Mouse (Mus musculus) layer of hippocampus, postnatal 10 days (tissue): ENCODE data around the gene 1700029I15Rik. TPM values are rescaled to one million over a fixed set of nuclear protein-coding genes. Genes with fewer than 3 reads are reported as not detected.

Experiments used
- DNase-seq, 2 experiments: peaks; one replicate each; pipeline ENCODE4 v3.0.0; 2021; ENCODE audit warnings: low spot score in 2 of 2
- microRNA-seq, 2 experiments: library from miRNA; unstranded; fragments of <30 nt; microRNA quantifications; one replicate each; pipeline ENCODE4 v1.2.0; 2021
- total RNA-seq, 2 experiments: library from RNA; stranded (reverse); gene quantifications; 2 replicates each; pipeline ENCODE4 v1.2.3; 2021

1700029I15Rik gene
- total RNA-seq, 2 experiments from 2014 or later = 5.1 to 5.7 TPM

GRCm38 (mm10) chr2:92425366-92425765 is 43.0 kb downstream of the 1700029I15Rik start:
- DNase-seq = no peak

- DNase-seq = no peak
Observed at GRCm38 (mm10) chr2:92426426-92426825, 44.1 kb downstream of the 1700029I15Rik start.

- DNase-seq = peak; percentile 56 to 62
Observed at GRCm38 (mm10) chr2:92427882-92428281, 45.5 kb downstream of the 1700029I15Rik start.

- DNase-seq = no peak
Observed at GRCm38 (mm10) chr2:92430089-92430488, 47.8 kb downstream of the 1700029I15Rik start.

DNA sequence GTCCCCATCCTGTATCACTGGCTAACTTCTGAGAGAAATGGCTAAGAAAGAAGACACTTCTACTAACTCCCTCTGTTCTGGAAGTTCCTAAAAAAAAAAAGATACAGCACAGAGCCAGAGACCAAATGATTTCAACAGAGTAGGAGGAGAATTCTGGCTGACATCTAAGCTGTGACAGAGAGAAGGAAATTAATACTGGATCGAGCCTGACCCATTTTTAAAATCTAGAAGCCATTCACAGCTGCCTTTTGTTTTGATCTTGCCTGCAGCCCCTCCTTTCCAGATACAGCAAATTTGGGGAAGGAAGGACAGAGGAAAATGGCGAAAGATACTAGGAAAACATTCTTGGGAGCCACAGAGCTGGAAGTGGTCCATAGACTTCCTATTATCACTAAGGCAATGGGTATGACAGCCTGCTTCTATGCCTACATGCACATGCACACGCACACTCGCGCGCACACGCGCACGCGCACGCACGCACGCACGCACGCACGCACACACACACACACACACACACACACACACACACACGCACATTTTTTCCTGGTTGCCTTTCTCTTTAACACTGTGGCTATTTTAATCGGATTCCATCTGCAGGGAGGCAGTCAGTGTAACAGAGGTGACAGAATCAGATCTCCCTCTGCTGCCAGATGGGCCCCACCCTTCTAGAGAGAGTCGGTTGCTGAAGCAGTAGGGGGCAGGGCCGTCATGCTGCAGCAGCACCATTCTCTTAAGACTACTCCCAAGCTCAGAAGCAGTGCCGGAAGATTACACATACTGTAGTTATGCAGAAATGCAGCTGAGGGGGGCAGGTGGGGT is 48.6 kb downstream of the 1700029I15Rik start:
- DNase-seq = peak; percentile 46 to 67

GRCm38 (mm10) chr2:92431611-92432179 is 49.4 kb downstream of the 1700029I15Rik start:
- DNase-seq = no peak

GRCm38 (mm10) chr2:92432299-92433295 is 50.3 kb downstream of the 1700029I15Rik start:
- DNase-seq = peak; percentile 43 to 55

- DNase-seq = peak; percentile 98
Observed at GRCm38 (mm10) chr2:92433578-92434374, 51.4 kb downstream of the 1700029I15Rik start, which contains the start of gene Cry2. Gene Cry2, minus strand, starts transcription at chr2:92434043.

GRCm38 (mm10) chr2:92434375-92434745 is 52.0 kb downstream of the 1700029I15Rik start:
- DNase-seq = no peak

DNA sequence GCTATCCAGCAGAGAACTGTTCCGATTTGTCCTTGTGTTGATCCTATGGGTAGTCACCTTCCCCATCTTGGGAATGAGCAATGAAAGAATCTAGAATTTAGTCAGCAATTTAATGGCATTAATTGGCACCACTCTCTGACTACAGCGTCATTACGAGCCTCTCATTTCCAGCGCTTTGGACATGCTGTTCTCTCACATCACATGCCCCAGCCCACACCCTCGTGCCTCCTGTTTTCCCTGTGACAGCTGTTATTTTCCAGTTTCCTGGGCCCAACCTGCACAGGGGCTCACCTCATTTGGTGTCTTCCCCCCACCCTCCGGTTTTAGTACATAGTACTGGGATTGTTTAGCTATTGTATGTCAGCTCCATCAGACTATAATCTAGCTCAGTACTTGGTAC is 52.7 kb downstream of the 1700029I15Rik start:
- no peak for DNase-seq

Small RNA genes within 50 kb of the gene (microRNA-seq; reads per million reads assigned to microRNA genes)
- gene Mir7000 = 3.1 to 6.1 reads per million in 2 experiments

Other genes with a start within 250 kb of the 1700029I15Rik start
- 10 to 100 TPM; 37.0 to 41.5 TPM for gene Pex16, start 7.9 kb upstream of the 1700029I15Rik start, total RNA-seq
- under 1 TPM; 0.45 to 0.64 TPM for gene Large2, start 7.7 kb upstream of the 1700029I15Rik start, total RNA-seq
- gene Mapk8ip1, start 18.7 kb downstream of the 1700029I15Rik start, total RNA-seq = 100 to 1,000 TPM; 385 to 403 TPM
- gene Cry2, start 51.5 kb downstream of the 1700029I15Rik start, total RNA-seq = 10 to 100 TPM; 89.1 to 94.8 TPM
- gene Slc35c1, start 78.0 kb downstream of the 1700029I15Rik start, total RNA-seq = 10 to 100 TPM; 17.1 to 17.2 TPM
- gene Chst1, start 217.2 kb downstream of the 1700029I15Rik start, total RNA-seq = 100 to 1,000 TPM; 157 to 159 TPM